Mouse (Mus musculus) liver, embryonic 13.5 days (tissue): ENCODE measurements around the gene Poldip3. TPM values are rescaled to one million over a fixed set of nuclear protein-coding genes. Genes with fewer than 3 reads are reported as not detected.

Source experiments
- ATAC-seq: fragments of 200-750 bp; cut with Nextera tagmentation; 2 replicates; pipeline ENCODE4 v1.8.0; 2017; ENCODE audit warnings: low read depth, mild to moderate bottlenecking, moderate number of reproducible peaks, moderate library complexity
- DNase-seq: peaks from one replicate; pipeline ENCODE4 v3.0.0; 2022
- H3K27ac ChIP-seq: fragments of 300-500 bp; sonication (generic); 2 replicates; pipeline ENCODE4 v1.5.1; 2015; ENCODE audit warnings: moderate library complexity, mild to moderate bottlenecking, inconsistent platforms
- H3K27me3 ChIP-seq: fragments of 300-500 bp; sonication (generic); 2 replicates; pipeline ENCODE4 v1.6.1; 2015; ENCODE audit warnings: mild to moderate bottlenecking, inconsistent platforms
- H3K36me3 ChIP-seq: fragments of 300-500 bp; sonication (generic); 2 replicates; pipeline ENCODE4 v1.6.1; 2015; ENCODE audit warnings: mild to moderate bottlenecking, inconsistent platforms
- H3K4me1 ChIP-seq: fragments of 300-500 bp; sonication (generic); replicated peaks from 2 replicates; pipeline ENCODE4 v1.6.1; 2015; ENCODE audit warnings: inconsistent platforms
- H3K4me2 ChIP-seq: fragments of 300-500 bp; sonication (generic); 2 replicates; pipeline ENCODE4 v1.6.1; 2015; ENCODE audit warnings: inconsistent platforms, mild to moderate bottlenecking, moderate library complexity
- H3K4me3 ChIP-seq: fragments of 300-500 bp; sonication (generic); replicated peaks from 2 replicates; pipeline ENCODE4 v1.5.1; 2015; ENCODE audit warnings: mild to moderate bottlenecking, inconsistent platforms
- H3K9ac ChIP-seq: fragments of 300-500 bp; sonication (generic); 2 replicates; pipeline ENCODE4 v1.6.1; 2015; ENCODE audit warnings: mild to moderate bottlenecking, inconsistent platforms
- H3K9me3 ChIP-seq: fragments of 300-500 bp; sonication (generic); replicated peaks from 2 replicates; pipeline ENCODE4 v1.6.1; 2016; ENCODE audit warnings: inconsistent platforms
- WGBS: fragments of 180-500 bp; shearing (Covaris S2); methylation state at CpG from one replicate; pipeline ENCODE4 v1.1.7; 2015; ENCODE audit not compliant: insufficient replicate concordance; 5-methylcytosine and 5-hydroxymethylcytosine counted together
- polyA plus RNA-seq: library from polyadenylated mRNA; unstranded; fragments of >200 nt; fragmentation: Nextera tagmentation; extraction: Ambion mirVana; gene quantifications from 2 replicates; pipeline ENCODE4 v1.2.1, GENCODE M21; 2015

Poldip3 gene
- polyA plus RNA-seq, 1 experiment from 2014 or later = 65.0 TPM

DNA sequence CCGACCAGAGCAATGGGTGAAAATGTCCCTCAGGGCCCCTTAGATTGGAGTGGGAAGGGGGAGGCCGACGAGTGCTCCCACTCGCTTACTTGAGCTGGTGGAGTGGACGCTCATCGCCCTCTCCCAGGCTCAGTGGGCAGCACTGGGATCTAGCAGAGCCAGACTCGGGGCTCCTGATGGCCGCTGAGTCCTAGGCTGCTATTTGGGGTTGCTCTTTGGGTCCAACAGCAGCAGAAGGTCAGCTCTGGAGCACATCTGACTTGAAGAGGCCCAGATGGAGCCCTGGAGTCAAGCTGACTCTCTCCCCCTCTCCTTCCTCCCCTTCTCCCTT is 48.9 kb downstream of the Poldip3 start:
- Histone ChIP-seq H3K27me3 (peaks cover 17% of the 10 kb centered on the region), H3K27ac (peak overlapping the region; percentile 31), H3K4me3 (peak overlapping the region; percentile 69), H3K9me3 (no peaks in the 10 kb centered on the region), H3K4me2 (peak overlapping the region; percentile 90), H3K4me1 (peaks cover 20% of the 10 kb centered on the region), H3K36me3 (no peaks in the 10 kb centered on the region), H3K9ac (peak overlapping the region; percentile 81)
- DNase-seq = no peak
- 1% methylated on average over 8 of the region's 8 CpGs for WGBS
- no peak for ATAC-seq

- peak overlapping the region; percentile 90 for H3K4me2 ChIP-seq
- H3K27ac ChIP-seq = peak overlapping the region; percentile 31; the same call in 1 of the 2 replicates
- peak; percentile 90 for ATAC-seq
- peaks cover 20% of the 10 kb centered on the region for H3K4me1 ChIP-seq
- no peaks in the 10 kb centered on the region for H3K36me3 ChIP-seq
- peak overlapping the region; percentile 81 for H3K9ac ChIP-seq
- H3K9me3 ChIP-seq = no peaks in the 10 kb centered on the region
- peaks cover 17% of the 10 kb centered on the region for H3K27me3 ChIP-seq
- H3K4me3 ChIP-seq = peak overlapping the region; percentile 69
- WGBS = 6% methylated on average over 31 of the region's 31 CpGs
- DNase-seq = peak; percentile 92
Observed at GRCm38 (mm10) chr15:83099533-83100331, 49.5 kb downstream of the Poldip3 start.

GRCm38 (mm10) chr15:83095950-83096349 is 53.2 kb downstream of the Poldip3 start:
- WGBS = 23% methylated on average over 2 of the region's 2 CpGs
- Histone ChIP-seq H3K9me3 (no peaks in the 10 kb centered on the region), H3K9ac (no peak overlapping the region), H3K36me3 (no peaks in the 10 kb centered on the region), H3K27me3 (peaks cover 17% of the 10 kb centered on the region), H3K4me3 (no peak overlapping the region), H3K4me1 (peaks cover 22% of the 10 kb centered on the region), H3K27ac (no peak overlapping the region), H3K4me2 (no peak overlapping the region)
- ATAC-seq (no peak), DNase-seq (no peak)

DNA sequence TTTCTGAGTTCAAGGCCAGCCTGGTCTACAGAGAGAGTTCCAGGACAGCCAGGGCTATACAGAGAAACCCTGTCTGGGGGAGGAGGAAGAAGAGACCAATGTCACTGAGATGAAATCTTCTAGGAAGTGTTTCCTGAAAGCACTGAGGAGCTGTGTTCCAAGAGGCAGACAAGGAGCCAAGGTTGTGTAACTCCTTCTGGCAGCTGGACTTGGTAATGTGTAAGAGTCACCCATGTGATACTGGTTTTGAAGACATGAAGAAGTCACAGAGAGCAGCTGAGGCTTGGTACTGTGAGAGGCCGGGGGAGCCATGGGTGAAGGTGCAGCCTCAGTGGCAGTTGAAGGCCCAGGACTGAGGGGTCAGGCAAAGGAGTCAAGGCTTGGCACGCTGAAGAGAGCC is 55.5 kb downstream of the Poldip3 start:
- Histone ChIP-seq H3K27me3 (peaks cover 25% of the 10 kb centered on the region), H3K4me2 (no peak overlapping the region), H3K4me1 (peaks cover 14% of the 10 kb centered on the region), H3K4me3 (no peak overlapping the region), H3K9ac (no peak overlapping the region), H3K27ac (no peak overlapping the region), H3K9me3 (no peaks in the 10 kb centered on the region), H3K36me3 (no peaks in the 10 kb centered on the region)
- ATAC-seq (no peak), DNase-seq (no peak)
- WGBS = 60% methylated on average over 2 of the region's 2 CpGs

- WGBS = 38% methylated on average over 3 of the region's 3 CpGs
- H3K4me2 ChIP-seq = no peak overlapping the region
- H3K4me3 ChIP-seq = no peak overlapping the region
- peaks cover 42% of the 10 kb centered on the region for H3K4me1 ChIP-seq
- H3K9ac ChIP-seq = no peak overlapping the region
- H3K36me3 ChIP-seq = no peaks in the 10 kb centered on the region
- no peaks in the 10 kb centered on the region for H3K9me3 ChIP-seq
- peaks cover 15% of the 10 kb centered on the region for H3K27me3 ChIP-seq
- DNase-seq = no peak
- ATAC-seq = no peak
- no peak overlapping the region for H3K27ac ChIP-seq
Observed at GRCm38 (mm10) chr15:83090874-83091273, 58.3 kb downstream of the Poldip3 start.

DNA sequence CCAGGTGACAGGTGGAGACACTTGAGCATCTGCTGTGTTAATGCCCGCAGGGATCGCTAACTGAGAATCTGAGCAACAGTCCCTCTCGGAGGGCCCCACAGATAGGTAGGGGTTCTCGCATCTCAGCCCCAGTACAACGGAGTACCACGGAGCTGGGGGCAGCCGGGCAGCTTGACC is 59.9 kb downstream of the Poldip3 start, which contains the start of gene Serhl:
Gene Serhl (plus strand): TSS at position 78 of the 177 bp plus-strand sequence.
- peaks cover 18% of the 10 kb centered on the region for H3K27me3 ChIP-seq
- DNase-seq (no peak), ATAC-seq (no peak)
- peak within 1 kb of the TSS; percentile 50 for H3K4me2 ChIP-seq
- H3K36me3 ChIP-seq = no peaks in the 10 kb centered on the region
- H3K9me3 ChIP-seq = no peaks in the 10 kb centered on the region
- 39% methylated on average over 7 of the region's 7 CpGs for WGBS
- no peak within 1 kb of the TSS for H3K27ac ChIP-seq
- peak within 1 kb of the TSS; percentile 8 for H3K4me3 ChIP-seq
- H3K9ac ChIP-seq = peak within 1 kb of the TSS; percentile 11; the same call in 1 of the 2 replicates
- peaks cover 43% of the 10 kb centered on the region for H3K4me1 ChIP-seq

- DNase-seq (no peak), ATAC-seq (peak; percentile 64; the same call in 1 of the 2 replicates)
- Histone ChIP-seq H3K4me3 (peak overlapping the region; percentile 8), H3K9ac (peak overlapping the region; percentile 11; the same call in 1 of the 2 replicates), H3K36me3 (no peaks in the 10 kb centered on the region), H3K4me1 (peaks cover 43% of the 10 kb centered on the region), H3K9me3 (no peaks in the 10 kb centered on the region), H3K4me2 (peak overlapping the region; percentile 50), H3K27me3 (peaks cover 18% of the 10 kb centered on the region), H3K27ac (no peak overlapping the region)
- 8% methylated on average over 27 of the region's 27 CpGs for WGBS
Observed at GRCm38 (mm10) chr15:83088495-83089428, 60.4 kb downstream of the Poldip3 start.

DNA sequence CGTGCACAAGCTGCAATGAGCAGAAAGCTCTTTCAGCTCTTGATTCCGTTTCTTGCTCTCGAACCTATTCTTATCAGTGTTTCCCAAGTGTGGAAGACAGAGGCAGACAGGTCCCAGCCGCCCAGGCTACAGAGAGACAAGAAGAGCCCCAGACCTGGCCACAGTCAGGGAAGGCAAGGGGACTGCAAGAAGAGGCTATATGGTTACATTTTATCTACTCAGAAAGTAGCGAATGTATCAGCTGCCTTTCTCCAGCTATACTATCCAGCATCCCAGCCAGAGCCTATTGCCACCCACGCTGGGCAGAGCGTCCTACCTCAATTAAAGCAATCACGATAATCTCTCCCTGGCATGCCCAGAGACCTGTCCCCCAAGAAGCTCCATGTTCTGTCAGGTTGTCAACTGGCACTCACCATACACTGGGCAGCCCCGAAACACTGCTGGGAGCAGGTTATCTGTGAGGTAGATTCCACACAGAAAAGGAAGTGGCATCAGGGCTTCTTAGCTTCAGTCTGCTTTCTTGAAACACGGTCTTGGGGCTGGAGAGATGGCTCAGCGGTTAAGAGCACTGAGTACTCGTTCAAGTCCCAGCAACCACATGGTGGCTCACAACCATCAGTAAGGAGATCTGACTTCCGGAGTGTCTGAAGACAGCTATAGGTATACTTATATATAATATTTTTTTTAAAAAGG is 62.4 kb downstream of the Poldip3 start:
- H3K4me1 ChIP-seq = peaks cover 43% of the 10 kb centered on the region
- ATAC-seq (no peak), DNase-seq (peak; percentile 20)
- H3K9me3 ChIP-seq = no peaks in the 10 kb centered on the region
- no peak overlapping the region for H3K9ac ChIP-seq
- H3K4me2 ChIP-seq = no peak overlapping the region
- H3K27me3 ChIP-seq = peaks cover 18% of the 10 kb centered on the region
- H3K36me3 ChIP-seq = no peaks in the 10 kb centered on the region
- WGBS = 42% methylated on average over 13 of the region's 13 CpGs
- no peak overlapping the region for H3K4me3 ChIP-seq
- H3K27ac ChIP-seq = no peak overlapping the region

- ATAC-seq (0 out of 2 replicates have a peak, but pooled peaks have one; percentile 57), DNase-seq (peak; percentile 52)
Observed at GRCm38 (mm10) chr15:83085901-83086300, 63.3 kb downstream of the Poldip3 start.

DNA sequence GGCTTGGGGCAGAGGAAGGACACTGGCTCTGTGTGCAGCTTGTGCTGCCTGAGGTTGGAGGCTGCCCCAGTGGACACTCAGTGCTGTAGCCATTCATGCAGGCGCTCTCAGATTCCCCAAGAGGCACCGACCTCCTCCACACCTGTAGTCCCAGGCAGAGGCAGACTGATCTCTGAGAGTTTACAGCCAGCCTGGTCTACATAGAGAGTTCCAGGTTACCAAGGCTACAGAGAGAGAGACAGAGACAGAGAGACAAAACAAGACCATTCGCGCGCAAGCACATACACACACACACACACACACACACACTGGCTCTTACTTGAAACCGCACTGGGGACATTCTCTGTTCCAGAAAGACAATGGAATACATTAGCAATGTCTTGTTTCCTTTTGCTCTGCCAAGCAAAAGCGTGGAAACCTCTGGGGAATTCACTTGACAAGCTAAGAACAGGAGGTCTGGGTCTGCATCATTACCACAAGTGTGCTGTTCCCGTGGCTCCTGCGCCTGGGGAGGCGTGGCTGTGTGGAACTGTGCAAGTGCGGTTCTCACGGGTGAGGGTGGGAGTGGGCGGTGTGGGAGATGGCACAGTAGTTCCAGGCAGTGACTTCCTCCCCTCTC is 65.1 kb downstream of the Poldip3 start:
- Histone ChIP-seq H3K27me3 (peaks cover 7% of the 10 kb centered on the region), H3K4me2 (no peak overlapping the region), H3K9ac (no peak overlapping the region), H3K4me1 (peaks cover 34% of the 10 kb centered on the region), H3K9me3 (no peaks in the 10 kb centered on the region), H3K36me3 (no peaks in the 10 kb centered on the region), H3K27ac (no peak overlapping the region), H3K4me3 (no peak overlapping the region)
- no peak for ATAC-seq
- WGBS = 57% methylated on average over 13 of the region's 13 CpGs
- DNase-seq = no peak

More at GRCm38 (mm10) chr15:83085901-83086300, 63.3 kb downstream of the Poldip3 start:
- H3K36me3 ChIP-seq = no peaks in the 10 kb centered on the region
- no peaks in the 10 kb centered on the region for H3K9me3 ChIP-seq
- H3K4me2 ChIP-seq = no peak overlapping the region
- peaks cover 40% of the 10 kb centered on the region for H3K4me1 ChIP-seq
- 20% methylated on average over 7 of the region's 7 CpGs for WGBS
- no peak overlapping the region for H3K9ac ChIP-seq
- H3K4me3 ChIP-seq = no peak overlapping the region
- no peak overlapping the region for H3K27ac ChIP-seq
- H3K27me3 ChIP-seq = peaks cover 18% of the 10 kb centered on the region

- ATAC-seq (no peak), DNase-seq (no peak)
- peaks cover 28% of the 10 kb centered on the region for H3K4me1 ChIP-seq
- no peaks in the 10 kb centered on the region for H3K36me3 ChIP-seq
- H3K9ac ChIP-seq = no peak overlapping the region
- H3K9me3 ChIP-seq = no peaks in the 10 kb centered on the region
- 59% methylated on average over 5 of the region's 5 CpGs for WGBS
- peaks cover 3% of the 10 kb centered on the region; the same call in 1 of the 2 replicates for H3K27me3 ChIP-seq
- no peak overlapping the region for H3K27ac ChIP-seq
- H3K4me2 ChIP-seq = no peak overlapping the region
- no peak overlapping the region for H3K4me3 ChIP-seq
Observed at GRCm38 (mm10) chr15:83083530-83083929, 65.7 kb downstream of the Poldip3 start.
